Mouse (Mus musculus): ENCODE results near the gene Phf5a. TPM values are rescaled to one million over a fixed set of nuclear protein-coding genes. Genes with fewer than 3 reads are reported as not detected.

Phf5a gene
- polyA plus RNA-seq, 1 experiment from 2014 or later = 200 TPM

DNA sequence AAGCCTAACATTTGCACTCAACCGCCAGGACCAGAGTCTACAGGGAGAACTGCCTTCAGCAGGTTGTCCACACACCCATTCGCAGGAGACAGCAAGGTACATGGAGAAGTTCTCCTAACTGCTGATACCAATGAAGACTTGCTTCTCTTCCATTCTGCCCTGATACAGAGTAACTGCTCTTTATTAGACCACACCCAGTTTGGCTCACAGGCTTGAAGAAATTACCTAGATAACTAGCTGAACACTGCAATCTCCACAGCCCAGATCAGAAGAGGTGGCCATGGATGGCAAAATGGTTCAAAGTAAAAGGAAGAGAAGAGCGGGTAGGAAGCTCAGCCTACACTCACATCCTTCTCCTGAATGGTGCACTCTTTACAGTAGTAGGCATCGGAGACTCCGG lies 1.7 kb downstream of the Phf5a start:
- H3K4me1 ChIP-seq = peaks cover 7% of the 10 kb centered on the region
- WGBS = 96% methylated on average over 5 of the region's 5 CpGs
- H3K4me3 ChIP-seq = no peak overlapping the region

GRCm38 (mm10) chr15:81864238-81864637 lies 7.5 kb downstream of the Phf5a start:
- Histone ChIP-seq H3K27ac (no peak overlapping the region), H3K4me3 (no peak overlapping the region), H3K4me1 (peaks cover 6% of the 10 kb centered on the region; the same call in 1 of the 2 replicates), H3K9me3 (no peaks in the 10 kb centered on the region), H3K36me3 (peaks cover 54% of the 10 kb centered on the region), H3K27me3 (ENCODE audit: insufficient read depth, poor library complexity, severe bottlenecking) (no peaks in the 10 kb centered on the region)
- 84% methylated on average over 7 of the region's 7 CpGs for WGBS
- no peak for DNase-seq (ENCODE audit: low spot score)

More for the DNA sequence above, 1.7 kb downstream of the Phf5a start:
- no peak overlapping the region for H3K27ac ChIP-seq
- peaks cover 59% of the 10 kb centered on the region for H3K36me3 ChIP-seq
- H3K9me3 ChIP-seq = no peaks in the 10 kb centered on the region
- H3K27me3 ChIP-seq (ENCODE audit: insufficient read depth, poor library complexity, severe bottlenecking) = no peaks in the 10 kb centered on the region
- no peak for DNase-seq (ENCODE audit: low spot score)

DNA sequence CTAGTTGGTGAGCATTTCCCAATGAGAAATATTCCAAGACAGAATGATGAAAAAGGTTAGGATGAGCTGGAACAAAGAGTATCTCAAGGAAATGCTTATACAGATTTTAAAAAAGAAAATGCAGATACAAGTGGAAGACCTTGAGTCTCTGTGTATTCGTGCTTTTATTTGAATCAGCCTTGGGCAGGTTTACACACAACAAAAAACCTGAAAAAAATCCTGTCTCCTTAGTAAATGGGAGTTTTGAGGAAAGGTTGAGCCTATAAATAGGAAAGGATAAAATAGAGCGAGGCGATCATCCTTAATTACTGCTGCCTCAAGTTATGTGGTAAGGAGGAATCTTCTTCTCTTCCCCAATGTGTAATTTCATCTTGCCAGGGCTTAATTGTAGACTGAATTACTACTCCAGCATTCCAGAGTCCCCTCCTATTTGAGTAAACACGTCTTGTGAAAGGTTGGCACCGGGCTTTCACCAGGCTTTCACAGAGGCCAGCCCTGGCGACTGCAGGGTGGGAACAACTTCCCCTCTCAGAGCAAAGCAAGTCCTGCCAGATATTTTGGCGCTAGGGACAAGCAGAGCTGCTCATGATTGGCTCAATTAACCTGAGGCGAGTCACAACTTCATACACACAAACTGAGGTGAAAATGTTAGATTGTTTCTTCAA lies 11.1 kb downstream of the Phf5a start:
- no peak for DNase-seq (ENCODE audit: low spot score)

GRCm38 (mm10) chr15:81859330-81860255 lies 12.1 kb downstream of the Phf5a start:
- Histone ChIP-seq H3K4me3 (peak overlapping the region; percentile 88), H3K36me3 (peaks cover 10% of the 10 kb centered on the region; the same call in 1 of the 2 replicates), H3K4me1 (peaks cover 18% of the 10 kb centered on the region), H3K27me3 (ENCODE audit: insufficient read depth, poor library complexity, severe bottlenecking) (no peaks in the 10 kb centered on the region), H3K27ac (peak overlapping the region; percentile 95), H3K9me3 (no peaks in the 10 kb centered on the region)
- WGBS = under 1% methylated on average over 39 of the region's 39 CpGs
- peak; percentile 98 for DNase-seq (ENCODE audit: low spot score)

More for the DNA sequence above, 11.1 kb downstream of the Phf5a start:
- 42% methylated on average over 8 of the region's 8 CpGs for WGBS
- H3K4me3 ChIP-seq = peak overlapping the region; percentile 88
- H3K36me3 ChIP-seq = peaks cover 18% of the 10 kb centered on the region
- no peaks in the 10 kb centered on the region for H3K27me3 ChIP-seq (ENCODE audit: insufficient read depth, poor library complexity, severe bottlenecking)
- H3K4me1 ChIP-seq = peaks cover 12% of the 10 kb centered on the region
- no peaks in the 10 kb centered on the region for H3K9me3 ChIP-seq
- peak overlapping the region; percentile 95 for H3K27ac ChIP-seq

DNA sequence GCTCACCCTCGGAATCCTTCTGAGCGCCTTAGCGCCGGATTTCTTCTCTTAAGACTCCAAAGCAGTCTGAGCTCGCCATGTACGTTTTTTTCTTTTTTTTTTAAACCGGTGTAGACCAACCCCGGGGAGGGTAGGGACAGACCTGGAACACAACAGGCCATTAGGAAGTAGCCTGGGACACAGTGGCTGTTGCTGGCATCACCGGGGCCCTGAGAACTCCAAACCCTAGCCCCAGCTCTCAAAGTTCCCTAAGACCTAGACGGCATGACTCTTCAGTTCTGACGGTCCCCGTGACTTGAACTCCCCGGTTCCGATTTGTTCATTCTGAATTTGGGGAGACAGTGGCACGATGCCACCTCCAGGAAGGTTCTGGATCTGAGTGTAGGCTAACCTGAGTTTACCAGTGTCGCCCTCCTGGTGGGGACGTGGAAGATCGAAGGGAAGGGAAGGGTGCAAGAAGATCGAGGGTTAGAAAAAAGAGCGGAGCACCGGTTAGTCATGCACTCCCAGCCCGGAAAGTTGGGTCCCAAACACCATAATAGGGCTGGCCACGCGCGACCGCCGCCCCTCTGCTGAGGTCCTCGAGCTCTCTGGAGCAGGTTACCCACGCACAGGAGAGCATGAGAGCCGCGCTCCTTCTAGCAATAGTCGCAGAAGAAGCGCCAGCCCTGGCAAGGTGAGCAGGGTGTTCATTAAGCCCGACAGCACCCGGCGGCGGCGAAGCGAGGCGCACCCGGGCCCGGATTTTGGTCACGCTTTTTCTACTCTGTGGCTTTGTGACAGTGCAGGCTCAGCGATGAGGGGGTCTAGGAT lies 13.0 kb downstream of the Phf5a start, which contains the start of gene Tob2:
TSS of gene Tob2 (minus strand) at position 280 of the 813 bp plus-strand sequence.
- Histone ChIP-seq H3K4me3 (peak within 1 kb of the TSS; percentile 88), H3K27ac (peak within 1 kb of the TSS; percentile 95), H3K9me3 (no peaks in the 10 kb centered on the region), H3K36me3 (peaks cover 10% of the 10 kb centered on the region; the same call in 1 of the 2 replicates), H3K27me3 (ENCODE audit: insufficient read depth, poor library complexity, severe bottlenecking) (no peaks in the 10 kb centered on the region), H3K4me1 (peaks cover 18% of the 10 kb centered on the region)
- peak; percentile 87 for DNase-seq (ENCODE audit: low spot score)
- under 1% methylated on average over 44 of the region's 44 CpGs for WGBS

DNA sequence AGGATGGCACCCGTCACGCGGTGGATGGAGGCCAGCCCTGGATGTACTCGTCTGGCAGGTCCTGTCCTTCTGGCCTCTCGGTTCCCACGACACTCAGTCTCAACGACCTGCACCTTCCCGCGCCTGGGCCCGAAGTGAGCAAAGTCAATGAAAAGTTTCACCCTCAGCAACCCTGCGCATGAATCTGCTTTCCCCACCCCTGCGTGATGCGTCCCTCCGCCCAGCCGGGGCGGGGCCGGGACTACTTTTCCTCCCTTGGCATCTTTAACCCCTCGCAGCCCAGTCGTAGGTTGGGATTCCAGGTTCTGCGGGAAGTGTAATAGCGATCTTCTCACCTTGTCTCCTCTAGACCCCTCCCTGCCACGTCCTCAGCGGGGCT lies 13.6 kb downstream of the Phf5a start:
- DNase-seq (ENCODE audit: low spot score) = peak; percentile 94
- under 1% methylated on average over 23 of the region's 23 CpGs for WGBS
- Histone ChIP-seq H3K27me3 (ENCODE audit: insufficient read depth, poor library complexity, severe bottlenecking) (no peaks in the 10 kb centered on the region), H3K4me3 (peak overlapping the region; percentile 88), H3K27ac (peak overlapping the region; percentile 95), H3K4me1 (peaks cover 18% of the 10 kb centered on the region), H3K9me3 (no peaks in the 10 kb centered on the region), H3K36me3 (peaks cover 15% of the 10 kb centered on the region)

DNA sequence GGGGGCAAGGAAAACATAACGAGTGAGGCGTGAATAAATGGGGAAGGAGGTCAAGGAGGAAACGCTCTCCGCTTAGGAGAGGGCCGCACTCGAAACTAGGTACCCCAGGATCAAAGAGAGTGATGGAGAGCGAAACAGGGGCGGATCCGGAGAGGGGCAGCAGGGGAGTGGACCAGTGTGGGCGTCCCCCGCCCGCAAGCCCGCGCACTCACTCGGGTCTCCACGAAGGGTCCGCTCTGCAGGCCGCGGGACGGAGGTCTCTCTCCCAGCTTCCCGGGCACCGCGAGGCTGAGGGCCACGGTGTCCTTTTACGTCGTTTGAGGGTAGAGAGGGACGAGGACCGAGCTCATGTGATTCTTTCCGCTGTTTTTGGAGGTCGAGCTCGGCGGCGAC lies 14.0 kb downstream of the Phf5a start:
- Histone ChIP-seq H3K27ac (peak overlapping the region; percentile 95), H3K4me3 (peak overlapping the region; percentile 88), H3K36me3 (peaks cover 19% of the 10 kb centered on the region), H3K4me1 (peaks cover 18% of the 10 kb centered on the region), H3K27me3 (ENCODE audit: insufficient read depth, poor library complexity, severe bottlenecking) (no peaks in the 10 kb centered on the region), H3K9me3 (no peaks in the 10 kb centered on the region)
- WGBS = 0% methylated on average over 33 of the region's 33 CpGs
- DNase-seq (ENCODE audit: low spot score) = peak; percentile 84

GRCm38 (mm10) chr15:81856938-81857723 lies 14.6 kb downstream of the Phf5a start:
- 2% methylated on average over 14 of the region's 14 CpGs for WGBS
- peak overlapping the region; percentile 88 for H3K4me3 ChIP-seq
- peaks cover 25% of the 10 kb centered on the region for H3K36me3 ChIP-seq
- peaks cover 20% of the 10 kb centered on the region for H3K4me1 ChIP-seq
- H3K27ac ChIP-seq = peak overlapping the region; percentile 95
- no peaks in the 10 kb centered on the region for H3K9me3 ChIP-seq
- DNase-seq (ENCODE audit: low spot score) = no peak
- H3K27me3 ChIP-seq (ENCODE audit: insufficient read depth, poor library complexity, severe bottlenecking) = no peaks in the 10 kb centered on the region

DNA sequence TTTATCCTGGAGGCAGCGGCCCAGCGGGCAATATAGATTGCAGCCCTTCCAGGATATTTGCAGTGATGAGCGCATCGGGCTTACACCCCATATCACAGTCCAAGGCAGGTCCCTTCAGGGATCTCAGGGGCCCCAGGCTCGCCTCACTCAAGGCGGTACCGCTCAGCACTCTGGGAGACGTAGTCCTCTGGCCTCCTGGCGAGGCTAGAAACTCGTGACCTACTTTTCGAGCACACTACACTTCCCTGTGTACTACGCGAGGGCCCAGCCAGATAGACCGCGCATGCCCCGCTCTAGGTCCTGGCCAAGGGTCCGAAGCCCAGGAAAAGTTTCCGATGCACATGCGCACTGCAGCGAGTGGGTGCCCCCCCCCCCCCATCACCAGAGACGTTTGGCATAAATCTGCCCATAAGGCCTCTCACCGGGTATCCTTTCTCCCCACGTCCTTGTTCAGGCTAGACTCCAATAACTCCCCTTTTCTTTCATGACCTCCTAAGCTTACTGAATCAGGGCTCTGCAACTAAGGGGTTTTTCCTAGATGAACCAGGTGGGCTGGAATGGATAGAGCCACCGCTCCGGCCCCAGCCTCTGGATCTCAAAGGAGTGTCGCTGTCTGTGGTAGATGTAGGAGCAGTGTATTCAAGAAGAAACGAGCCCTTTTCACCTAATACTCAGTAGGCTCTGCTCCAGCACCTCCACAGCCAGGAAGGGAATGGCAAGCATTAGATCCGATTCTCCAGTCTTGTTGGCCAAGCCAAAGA lies 15.5 kb downstream of the Phf5a start:
- Histone ChIP-seq H3K27ac (peak overlapping the region; percentile 95), H3K27me3 (ENCODE audit: insufficient read depth, poor library complexity, severe bottlenecking) (no peaks in the 10 kb centered on the region), H3K4me3 (peak overlapping the region; percentile 88), H3K36me3 (peaks cover 34% of the 10 kb centered on the region), H3K9me3 (no peaks in the 10 kb centered on the region), H3K4me1 (peaks cover 20% of the 10 kb centered on the region)
- 1% methylated on average over 28 of the region's 28 CpGs for WGBS
- peak; percentile 96 for DNase-seq (ENCODE audit: low spot score)

GRCm38 (mm10) chr15:81853081-81853480 lies 18.6 kb downstream of the Phf5a start:
- no peak overlapping the region for H3K27ac ChIP-seq
- peaks cover 25% of the 10 kb centered on the region for H3K4me1 ChIP-seq
- 85% methylated on average over 7 of the region's 7 CpGs for WGBS
- DNase-seq (ENCODE audit: low spot score) = no peak
- no peaks in the 10 kb centered on the region for H3K9me3 ChIP-seq
- H3K36me3 ChIP-seq = peaks cover 58% of the 10 kb centered on the region
- H3K4me3 ChIP-seq = no peak overlapping the region
- no peaks in the 10 kb centered on the region for H3K27me3 ChIP-seq (ENCODE audit: insufficient read depth, poor library complexity, severe bottlenecking)

- WGBS = 83% methylated on average over 9 of the region's 9 CpGs
These were observed 19.2 kb downstream of the Phf5a start for GRCm38 (mm10) chr15:81852411-81853000.

More at GRCm38 (mm10) chr15:81852411-81853000, 19.2 kb downstream of the Phf5a start:
- H3K4me1 ChIP-seq = peaks cover 25% of the 10 kb centered on the region
- no peak overlapping the region for H3K27ac ChIP-seq
- no peak for DNase-seq (ENCODE audit: low spot score)
- H3K36me3 ChIP-seq = peaks cover 64% of the 10 kb centered on the region
- no peaks in the 10 kb centered on the region for H3K27me3 ChIP-seq (ENCODE audit: insufficient read depth, poor library complexity, severe bottlenecking)
- H3K4me3 ChIP-seq = no peak overlapping the region
- H3K9me3 ChIP-seq = no peaks in the 10 kb centered on the region
